Mouse (Mus musculus): ENCODE measurements around the gene Rgl1. TPM values are rescaled to one million over a fixed set of nuclear protein-coding genes. Genes with fewer than 3 reads are reported as not detected.

The Rgl1 gene
- polyA plus RNA-seq, 1 experiment from 2014 or later, result 48.3 TPM

DNA sequence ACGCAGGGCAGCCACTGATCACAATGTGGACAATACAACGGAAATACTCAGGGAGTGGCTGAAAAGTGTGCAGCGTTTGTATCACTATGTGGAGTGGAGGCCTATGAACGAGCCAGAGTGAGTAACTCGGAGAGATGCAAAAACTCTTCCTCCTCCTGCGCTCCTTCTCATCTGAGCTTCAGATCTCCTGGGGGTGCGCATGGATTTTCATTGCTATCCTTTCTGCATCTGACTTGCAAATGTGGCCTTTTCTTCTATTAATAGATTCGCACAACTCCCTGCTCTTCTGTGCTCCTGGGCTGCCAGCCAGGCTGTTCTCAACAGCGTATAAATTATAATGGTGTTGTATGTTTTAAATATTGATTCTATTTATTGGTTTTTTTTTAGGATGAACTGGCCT, 297.7 kb downstream of the Rgl1 start:
- H3K27ac ChIP-seq (ENCODE audit: low read length), result no peak overlapping the region
- whole genome bisulfite sequencing, result 76% methylated on average over 9 of the region's 9 CpGs
- H3K9me3 ChIP-seq (replicated peaks; ENCODE audit: control insufficient read depth, low read length), result no peaks in the 10 kb centered on the region
- H3K4me1 ChIP-seq (ENCODE audit: control insufficient read depth, insufficient read depth, low read length), result peaks cover 3% of the 10 kb centered on the region; the same call in 1 of the 2 replicates
- no peak overlapping the region for H3K4me2 ChIP-seq (ENCODE audit: low read depth, low read length)
- H3K36me3 ChIP-seq (ENCODE audit: control insufficient read depth, insufficient read depth, low read length), result no peaks in the 10 kb centered on the region
- H3K4me3 ChIP-seq (replicated peaks; ENCODE audit: low read length), result no peak overlapping the region
- H3K27me3 ChIP-seq (ENCODE audit: control insufficient read depth, insufficient read depth, low read length), result no peaks in the 10 kb centered on the region
- no peak for ATAC-seq (ENCODE audit: insufficient read depth, low FRiP score)
- no peak overlapping the region for H3K9ac ChIP-seq (ENCODE audit: low read length)

Other genes with a start within 250 kb of the Rgl1 start
- gene Apobec4, start 15.8 kb downstream of the Rgl1 start, polyA plus RNA-seq (2015; fragmentation: Nextera tagmentation; extraction: Ambion mirVana), result not detected in 2 replicates
- 355 and 357 TPM in 2 replicates for gene Arpc5, start 191 bp upstream of the Rgl1 start, polyA plus RNA-seq (2015; fragmentation: Nextera tagmentation; extraction: Ambion mirVana)
- 7.0 and 10.8 TPM in 2 replicates for gene Ncf2, start 33.8 kb upstream of the Rgl1 start, polyA plus RNA-seq (2015; fragmentation: Nextera tagmentation; extraction: Ambion mirVana)
- 21.7 and 23.1 TPM in 2 replicates for gene Smg7, start 136.3 kb upstream of the Rgl1 start, polyA plus RNA-seq (2015; fragmentation: Nextera tagmentation; extraction: Ambion mirVana)
- gene Nmnat2, start 188.6 kb upstream of the Rgl1 start, polyA plus RNA-seq (2015; fragmentation: Nextera tagmentation; extraction: Ambion mirVana), result 2.8 and 3.5 TPM in 2 replicates

All from stomach, embryonic 16.5 days (tissue).